Comparison of ENCODE assay signal across 9 mouse cellular contexts in the genomic region with DNA sequence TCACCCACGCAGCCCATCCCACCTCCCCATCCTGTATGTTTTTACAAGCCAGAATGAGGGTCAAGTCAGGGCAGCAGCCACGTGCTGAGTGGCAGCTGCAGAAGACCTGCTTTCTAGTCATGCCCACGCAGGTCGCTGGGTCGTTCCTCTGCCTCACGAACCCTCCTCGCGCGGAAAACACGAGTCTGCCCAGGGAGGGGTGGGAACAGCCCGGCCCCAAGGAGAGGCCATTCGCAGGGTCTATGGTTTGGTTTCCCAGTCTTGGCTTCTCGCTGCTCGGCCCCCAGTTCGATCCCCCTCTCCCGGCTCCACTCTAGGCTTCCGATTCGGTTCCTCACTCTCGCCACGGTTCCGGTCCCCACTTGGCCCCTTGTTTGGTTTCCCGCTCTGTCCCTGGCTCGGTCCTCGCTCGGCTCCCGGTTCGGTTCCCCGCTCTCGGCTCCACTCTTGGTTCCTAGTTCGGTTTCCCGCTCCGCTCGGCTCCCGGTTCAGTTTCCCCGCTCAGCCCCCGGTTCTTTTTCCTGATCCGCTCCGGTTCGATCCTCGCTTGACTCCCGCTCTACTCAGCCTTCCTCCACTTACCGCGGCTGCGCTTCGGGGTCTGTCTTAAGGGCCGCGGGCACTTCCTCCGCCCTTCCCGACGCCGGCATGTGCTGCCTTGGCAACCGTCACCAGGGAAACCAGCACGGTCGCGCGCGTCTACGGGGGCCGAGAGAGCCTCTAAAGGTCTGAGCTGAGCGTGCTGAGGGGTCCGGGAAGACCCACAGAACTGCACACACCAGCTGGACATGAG. TPM values are rescaled to one million over a fixed set of nuclear protein-coding genes. Genes with fewer than 3 reads are reported as not detected.
DNase-seq lines count a peak whose midpoint lies in the region; ATAC-seq and TF ChIP-seq lines count a peak whose summit lies in the region.
"Had no signal": no experiment of that assay in that cellular context is flagged by ENCODE, and none has a peak within 500 bp of the region (broad histone marks: within the 10 kb centered on the region; RNA-seq: fewer than 3 reads in every experiment).

A gene (minus strand): TSS at position 633 of the 793 bp plus-strand sequence.

- H3K36me3 ChIP-seq in heart, postnatal 0 days (replicated peaks; ENCODE audit: control insufficient read depth, insufficient read depth, low read length): no peaks in the 10 kb centered on the region
- no peaks in the 10 kb centered on the region for H3K36me3 ChIP-seq in liver, embryonic 15.5 days (replicated peaks)
- no peaks in the 10 kb centered on the region for H3K36me3 ChIP-seq in neural tube, embryonic 11.5 days (ENCODE audit: control insufficient read depth, insufficient read depth, low read length)

- H3K4me2 ChIP-seq in heart, postnatal 0 days (ENCODE audit: low read depth, low read length): peak within 1 kb of the TSS; percentile 80
- peak within 1 kb of the TSS; percentile 66 for H3K4me2 ChIP-seq in liver, embryonic 15.5 days
- H3K4me2 ChIP-seq in neural tube, embryonic 11.5 days (ENCODE audit: low read depth): peak within 1 kb of the TSS; percentile 73

- ATAC-seq in heart, postnatal 0 days (ENCODE audit: insufficient read depth, low read depth): peak; percentile 85
- peak; percentile 31; the same call in 1 of the 2 replicates for ATAC-seq in liver, embryonic 15.5 days (ENCODE audit: insufficient read depth)
- ATAC-seq in neural tube, embryonic 11.5 days (ENCODE audit: insufficient read depth, low FRiP score, low TSS enrichment): peak; percentile 95

- TF ChIP-seq POLR2A in embryonic fibroblast, embryonic 13.5 days (IDR thresholded peaks at IDR 0.05; ENCODE audit: low read depth, low read length): no peak

- no peaks in the 10 kb centered on the region for H3K27me3 ChIP-seq in heart, postnatal 0 days (ENCODE audit: control insufficient read depth, insufficient read depth, low read length)
- H3K27me3 ChIP-seq in liver, embryonic 15.5 days: peaks cover 28% of the 10 kb centered on the region
- no peaks in the 10 kb centered on the region; the same call in 1 of the 2 replicates for H3K27me3 ChIP-seq in neural tube, embryonic 11.5 days (ENCODE audit: control insufficient read depth, insufficient read depth, low read length)

- 7% methylated on average over 61 of the region's 61 CpGs for WGBS in heart, postnatal 0 days
- WGBS in liver, embryonic 15.5 days (ENCODE audit: insufficient replicate concordance): 6% methylated on average over 61 of the region's 61 CpGs
- WGBS in neural tube, embryonic 11.5 days: 4% methylated on average over 61 of the region's 61 CpGs

- peak within 1 kb of the TSS; percentile 26 for H3K4me3 ChIP-seq in embryonic fibroblast, embryonic 13.5 days (ENCODE audit: insufficient read depth, low read length)
- H3K4me3 ChIP-seq in heart, postnatal 0 days (ENCODE audit: low read depth, low read length): peak within 1 kb of the TSS; percentile 51
- peak within 1 kb of the TSS; percentile 40 for H3K4me3 ChIP-seq in liver, embryonic 15.5 days (replicated peaks)
- H3K4me3 ChIP-seq in neural tube, embryonic 11.5 days (ENCODE audit: low read depth, low read length): peak within 1 kb of the TSS; percentile 48

- no peaks in the 10 kb centered on the region for H3K4me1 ChIP-seq in embryonic fibroblast, embryonic 13.5 days (ENCODE audit: control insufficient read depth, insufficient read depth, low read length)
- peaks cover 4% of the 10 kb centered on the region; the same call in 1 of the 2 replicates for H3K4me1 ChIP-seq in heart, postnatal 0 days (ENCODE audit: control insufficient read depth, insufficient read depth)
- peaks cover 9% of the 10 kb centered on the region for H3K4me1 ChIP-seq in liver, embryonic 15.5 days (replicated peaks)
- no peaks in the 10 kb centered on the region for H3K4me1 ChIP-seq in neural tube, embryonic 11.5 days (ENCODE audit: control insufficient read depth, insufficient read depth, low read length)

- TF ChIP-seq EP300 in heart, postnatal 0 days (IDR thresholded peaks at IDR 0.05; ENCODE audit: low read depth): no peak

- TF ChIP-seq CTCF in embryonic fibroblast, embryonic 13.5 days (IDR thresholded peaks at IDR 0.05; ENCODE audit: borderline replicate concordance, insufficient read depth, low read length): no peak
- no peak for TF ChIP-seq CTCF in heart, postnatal 0 days (IDR thresholded peaks at IDR 0.05; ENCODE audit: low read depth)

- H3K9me3 ChIP-seq in heart, postnatal 0 days (replicated peaks; ENCODE audit: control insufficient read depth, low read length): no peaks in the 10 kb centered on the region
- H3K9me3 ChIP-seq in liver, embryonic 15.5 days (replicated peaks): no peaks in the 10 kb centered on the region
- H3K9me3 ChIP-seq in neural tube, embryonic 11.5 days (ENCODE audit: control insufficient read depth, low read length): no peaks in the 10 kb centered on the region

- peak; percentile 40 to 49 for DNase-seq in cerebellum, postnatal 36 days
- no peak for DNase-seq in cerebellum, adult 9-11 months
- DNase-seq in heart, postnatal 0 days (ENCODE audit: low spot score): peak; percentile 45
- peak; percentile 65 to 84 for DNase-seq in kidney, postnatal 36 days
- peak; percentile 91 for DNase-seq in neural tube, embryonic 11.5 days (ENCODE audit: low spot score)
- DNase-seq in testis, postnatal 10 days (ENCODE audit: low spot score): peak; percentile 92

- H3K27ac ChIP-seq in embryonic fibroblast, embryonic 13.5 days (ENCODE audit: insufficient read depth, low read length): no peak within 1 kb of the TSS
- H3K27ac ChIP-seq in heart, postnatal 0 days (ENCODE audit: low read depth): no peak within 1 kb of the TSS
- no peak within 1 kb of the TSS for H3K27ac ChIP-seq in liver, embryonic 15.5 days (replicated peaks)
- H3K27ac ChIP-seq in neural tube, embryonic 11.5 days (ENCODE audit: low read depth, low read length): no peak within 1 kb of the TSS

- no peak within 1 kb of the TSS; the same call in 1 of the 2 replicates for H3K9ac ChIP-seq in heart, postnatal 0 days (replicated peaks; ENCODE audit: low read depth, low read length)
- H3K9ac ChIP-seq in liver, embryonic 15.5 days: no peak within 1 kb of the TSS
- H3K9ac ChIP-seq in neural tube, embryonic 11.5 days (ENCODE audit: low read length): peak within 1 kb of the TSS; percentile 52

RNA-seq across cellular contexts. Expression of the gene that starts here (rescaled TPM):
- not detected in 2 replicates for polyA plus RNA-seq in embryonic fibroblast, embryonic 13.5 days (2011; ENCODE audit: insufficient read length, low read depth, missing spikeins)
- total RNA-seq in heart, postnatal 0 days (2014; rRNA removed; ENCODE audit: low replicate concordance): not detected in 2 replicates
- polyA plus RNA-seq in heart, postnatal 0 days (2015; fragmentation: Nextera tagmentation; extraction: Ambion mirVana): 0.34 and 0.41 TPM in 2 replicates
- polyA plus RNA-seq in liver, embryonic 15.5 days (2015; fragmentation: Nextera tagmentation; extraction: Ambion mirVana): not detected in 2 replicates
- polyA plus RNA-seq in neural tube, embryonic 11.5 days (2014; fragmentation: Nextera tagmentation; extraction: Ambion mirVana): 2.4 and 3.6 TPM in 2 replicates
- total RNA-seq: neutrophil, adult 5-6 weeks had no signal

Comparison
In these comparisons a context has a peak if more than half of its experiments do, and no peak if none do; other contexts are left out.
1. Peak in DNase-seq, ATAC-seq, H3K4me3 ChIP-seq and H3K4me2 ChIP-seq in heart, postnatal 0 days; RNA of the gene not detected or under 1 TPM.
2. Peak in ATAC-seq, H3K4me3 ChIP-seq and H3K4me2 ChIP-seq in liver, embryonic 15.5 days; RNA of the gene not detected or under 1 TPM.
3. ATAC-seq: peak in every context shown above with its lines; median percentile 95 in neural tube, embryonic 11.5 days; 85 in heart, postnatal 0 days; 31 in liver, embryonic 15.5 days.